Mouse (Mus musculus) adrenal gland, adult 8-10 months (tissue): ENCODE data around the gene Adamtsl1. TPM values are rescaled to one million over a fixed set of nuclear protein-coding genes. Genes with fewer than 3 reads are reported as not detected.

ENCODE experiments used
- DNase-seq: peaks from one replicate; pipeline ENCODE4 v3.0.0; 2022
- total RNA-seq, 4 experiments: library from RNA; stranded (reverse); gene quantifications; 2 replicates each; pipeline ENCODE4 v1.2.4; 2022

Adamtsl1 gene
- total RNA-seq, 4 experiments from 2014 or later = 9.9 to 30.7 (median 21.9) TPM

DNA sequence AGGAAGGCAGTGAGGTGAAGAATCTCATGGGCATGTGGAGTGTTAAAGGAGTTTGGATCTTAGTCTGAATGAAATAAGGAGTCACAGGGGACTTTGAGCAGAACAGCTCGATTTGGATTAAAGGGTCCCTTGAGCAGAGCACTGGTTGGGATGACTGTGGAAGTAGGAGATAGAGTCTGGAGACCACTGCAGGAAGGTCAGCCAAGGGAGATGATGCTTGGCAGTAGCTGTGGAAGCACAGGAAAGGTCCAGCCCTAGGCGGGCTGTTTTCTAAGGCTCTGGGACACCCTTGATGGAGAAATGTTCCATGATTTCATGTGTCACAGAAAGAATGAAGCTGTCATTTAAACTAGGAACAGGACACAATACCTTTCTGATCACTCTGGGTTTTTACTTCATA, 689.3 kb downstream of the Adamtsl1 start:
- no peak for DNase-seq

GRCm38 (mm10) chr4:86224875-86225274, 710.9 kb downstream of the Adamtsl1 start:
- DNase-seq = no peak

DNA sequence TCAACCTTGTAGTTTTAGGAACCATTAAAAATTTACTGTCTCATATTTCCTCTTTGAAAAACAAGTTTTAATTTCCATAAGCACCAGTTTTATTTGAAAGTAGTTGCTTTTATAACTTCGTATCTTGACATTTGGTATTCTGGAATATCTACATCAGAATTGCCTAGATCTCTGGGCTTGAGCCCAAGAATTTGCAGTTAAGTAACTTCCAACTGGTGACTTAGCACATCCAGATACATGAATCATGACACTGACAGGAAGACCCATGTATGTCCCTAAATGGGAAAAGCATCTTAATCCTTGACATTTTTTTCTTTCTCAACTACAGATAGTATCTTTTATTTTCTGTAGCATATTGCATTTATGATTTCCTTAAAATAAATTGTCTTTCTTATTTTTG, 713.1 kb downstream of the Adamtsl1 start:
- no peak for DNase-seq

GRCm38 (mm10) chr4:86233197-86233596, 719.2 kb downstream of the Adamtsl1 start:
- no peak for DNase-seq

- no peak for DNase-seq
These were observed 728.0 kb downstream of the Adamtsl1 start for GRCm38 (mm10) chr4:86241854-86242424.

DNA sequence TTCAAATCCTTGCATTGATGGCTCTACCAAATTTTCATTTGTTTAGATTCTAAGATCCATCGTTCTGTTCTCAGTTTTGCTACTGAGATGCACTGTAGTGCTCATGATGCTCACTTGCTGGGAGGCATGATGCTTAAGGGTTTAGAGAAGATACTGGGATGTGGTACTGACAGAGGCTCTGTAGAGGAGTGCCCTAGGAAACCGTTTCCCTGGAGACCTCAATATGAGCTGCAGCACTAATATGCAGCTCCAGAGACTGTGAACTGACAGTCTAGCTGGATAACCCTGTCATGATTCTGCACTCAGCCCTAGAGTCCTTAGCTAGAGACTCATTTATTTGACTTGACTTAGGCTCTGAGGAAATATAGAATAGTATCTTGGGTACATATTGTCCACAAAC, 756.1 kb downstream of the Adamtsl1 start:
- no peak for DNase-seq

GRCm38 (mm10) chr4:86273703-86274355, 759.9 kb downstream of the Adamtsl1 start:
- no peak for DNase-seq

GRCm38 (mm10) chr4:86274663-86275062, 760.7 kb downstream of the Adamtsl1 start:
- no peak for DNase-seq

DNA sequence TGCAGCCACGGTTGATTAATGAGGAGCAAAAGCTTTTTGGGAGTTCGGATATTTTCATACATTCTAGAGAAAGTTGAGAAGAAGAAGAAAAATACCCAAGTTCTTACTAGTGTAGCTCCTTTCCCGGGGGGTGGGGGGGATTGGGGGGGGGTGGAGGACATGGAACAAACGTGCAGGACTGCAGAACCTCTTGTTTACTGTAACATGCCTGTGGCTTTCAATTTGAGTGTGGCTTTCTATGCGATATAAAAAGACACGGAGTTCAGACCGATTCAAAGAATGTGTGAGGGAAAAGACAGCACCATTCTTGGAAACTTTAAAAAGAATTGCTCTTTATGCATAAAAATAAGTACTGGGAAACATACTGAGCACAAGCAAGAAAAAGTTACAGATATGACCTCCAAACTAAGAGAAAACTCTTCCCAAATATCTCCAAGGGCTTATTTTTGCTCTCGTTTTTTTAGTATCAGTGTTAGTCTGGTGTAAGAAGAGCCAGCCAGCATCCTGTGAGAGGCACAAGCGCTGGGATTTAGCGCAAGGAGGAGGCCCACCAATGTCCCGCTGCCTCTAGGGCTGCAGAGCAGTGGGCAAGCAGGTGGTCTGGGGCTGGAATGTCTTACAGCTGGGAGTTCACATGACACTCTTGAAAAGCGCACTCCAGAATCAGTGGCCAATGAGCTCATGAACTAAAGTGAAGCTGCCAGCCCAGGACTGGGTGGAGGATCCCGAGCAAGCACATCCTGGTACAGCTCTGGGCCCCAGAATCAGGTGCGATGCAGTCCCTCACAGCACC, 762.2 kb downstream of the Adamtsl1 start:
- no peak for DNase-seq

DNA sequence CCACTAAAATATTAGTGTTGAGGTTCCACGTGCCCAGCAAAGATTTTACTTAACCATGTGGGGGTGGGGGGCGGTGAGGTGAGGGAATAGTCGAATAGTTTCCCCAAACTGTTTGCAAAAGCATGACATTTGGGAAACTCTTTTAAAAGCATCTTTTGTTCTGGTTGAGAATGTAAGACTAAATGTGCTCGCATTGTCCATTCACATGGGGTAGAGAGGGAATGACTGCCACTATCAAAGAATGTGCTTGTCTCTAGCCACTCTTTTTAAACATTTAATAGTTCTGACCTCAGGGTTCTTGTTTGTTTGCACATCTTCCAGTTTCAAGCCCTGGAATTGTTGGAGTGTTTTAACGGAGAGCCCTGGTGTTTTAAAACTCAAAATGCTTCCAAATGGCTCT, 764.6 kb downstream of the Adamtsl1 start:
- DNase-seq = no peak

GRCm38 (mm10) chr4:86286572-86286971, 772.6 kb downstream of the Adamtsl1 start:
- DNase-seq = no peak

DNA sequence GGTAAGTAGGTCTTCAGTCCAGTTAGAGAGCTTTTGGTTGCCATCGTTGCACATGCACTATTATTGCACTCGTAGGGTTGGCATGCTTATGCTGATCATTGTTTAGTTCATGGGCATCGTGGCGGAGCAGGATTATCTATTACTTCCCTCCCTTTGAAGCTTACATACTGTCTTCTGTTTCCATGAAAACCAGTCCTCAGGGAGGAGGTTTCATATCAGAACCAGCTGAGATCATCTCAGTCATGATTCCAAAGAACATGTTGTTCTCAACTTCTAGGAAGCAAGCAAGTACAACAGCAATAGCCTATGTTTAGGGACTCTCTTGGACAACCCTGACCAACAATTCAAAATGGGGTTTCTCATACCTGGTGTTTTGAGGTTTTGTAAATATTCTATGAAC, 774.3 kb downstream of the Adamtsl1 start:
- DNase-seq = no peak

DNA sequence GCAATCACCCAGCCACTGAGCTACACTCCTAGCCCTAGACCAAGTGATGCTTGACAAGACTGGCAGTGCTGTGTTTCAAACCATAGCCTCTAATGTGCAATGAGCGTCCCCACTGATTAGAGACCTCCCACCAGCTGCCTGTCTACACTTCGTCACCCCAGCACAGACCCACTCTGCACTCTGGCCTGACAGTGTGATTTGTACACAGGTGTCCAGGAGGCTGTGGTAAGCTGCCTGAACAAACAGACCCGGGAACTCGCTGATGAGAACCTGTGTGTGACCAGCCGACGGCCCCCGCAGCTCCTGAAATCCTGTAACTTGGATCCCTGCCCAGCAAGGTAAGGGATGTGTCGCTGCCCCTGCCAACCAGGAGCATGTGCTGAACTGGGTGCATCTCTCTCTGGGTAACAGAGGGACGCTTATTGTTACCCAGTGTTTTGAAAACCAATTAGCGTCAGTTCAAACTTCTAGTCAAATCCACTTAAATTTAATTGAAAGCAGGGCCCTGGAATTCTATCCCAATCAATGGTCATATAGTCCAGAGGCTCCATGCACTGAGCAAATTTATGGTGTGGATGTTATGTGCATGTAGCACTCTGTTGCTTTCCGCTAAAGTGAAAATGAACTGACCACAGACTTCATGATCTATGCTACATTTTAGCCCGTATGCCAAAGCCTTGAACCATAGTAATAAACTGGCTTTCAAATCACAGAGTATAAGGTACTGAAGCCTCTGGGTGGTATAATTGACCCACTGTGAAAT, 775.7 kb downstream of the Adamtsl1 start:
- DNase-seq = no peak

DNA sequence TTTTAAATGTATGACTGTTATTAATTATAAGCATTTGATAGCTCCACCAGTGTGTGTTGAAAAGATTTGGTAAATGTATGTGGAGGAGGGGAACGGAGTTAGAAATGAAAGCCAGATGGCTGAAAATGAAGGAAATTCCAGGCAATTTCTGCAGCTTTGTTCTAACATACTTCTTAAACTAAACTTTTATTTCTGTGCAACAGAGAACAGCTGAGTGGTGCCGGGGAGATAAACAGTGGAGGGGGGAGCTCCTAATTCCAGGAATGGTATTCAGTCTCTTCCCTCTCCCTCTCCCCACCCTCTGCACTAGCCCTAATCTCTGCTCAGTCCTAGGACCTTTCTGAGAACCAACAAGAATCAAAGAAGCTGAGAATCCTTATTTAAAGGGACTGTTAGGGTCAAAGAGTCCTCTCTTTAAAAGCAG, 780.9 kb downstream of the Adamtsl1 start:
- no peak for DNase-seq

GRCm38 (mm10) chr4:86301469-86301868, 787.5 kb downstream of the Adamtsl1 start:
- DNase-seq = no peak

GRCm38 (mm10) chr4:86302095-86302494, 788.1 kb downstream of the Adamtsl1 start:
- no peak for DNase-seq

GRCm38 (mm10) chr4:86306753-86307152, 792.8 kb downstream of the Adamtsl1 start:
- DNase-seq = no peak

DNA sequence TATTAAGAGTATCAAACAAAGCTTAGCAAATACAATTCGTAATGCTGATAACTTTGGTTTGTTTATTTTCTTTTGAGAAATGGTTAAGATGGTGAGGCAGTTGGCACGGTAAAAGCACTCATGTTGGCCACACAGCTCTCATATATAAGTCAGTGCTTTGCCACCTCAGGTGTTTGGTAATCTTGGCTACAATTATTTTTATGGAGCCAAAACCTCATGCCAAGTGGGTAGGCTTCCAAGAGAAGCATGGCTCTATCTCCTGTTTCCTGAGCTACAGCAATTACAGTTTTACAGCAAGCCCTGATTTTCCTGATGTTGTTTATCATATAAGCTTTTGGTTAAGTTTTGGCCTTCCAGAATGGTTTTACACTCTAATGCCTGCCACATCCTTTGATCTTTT, 795.2 kb downstream of the Adamtsl1 start:
- DNase-seq = no peak

DNA sequence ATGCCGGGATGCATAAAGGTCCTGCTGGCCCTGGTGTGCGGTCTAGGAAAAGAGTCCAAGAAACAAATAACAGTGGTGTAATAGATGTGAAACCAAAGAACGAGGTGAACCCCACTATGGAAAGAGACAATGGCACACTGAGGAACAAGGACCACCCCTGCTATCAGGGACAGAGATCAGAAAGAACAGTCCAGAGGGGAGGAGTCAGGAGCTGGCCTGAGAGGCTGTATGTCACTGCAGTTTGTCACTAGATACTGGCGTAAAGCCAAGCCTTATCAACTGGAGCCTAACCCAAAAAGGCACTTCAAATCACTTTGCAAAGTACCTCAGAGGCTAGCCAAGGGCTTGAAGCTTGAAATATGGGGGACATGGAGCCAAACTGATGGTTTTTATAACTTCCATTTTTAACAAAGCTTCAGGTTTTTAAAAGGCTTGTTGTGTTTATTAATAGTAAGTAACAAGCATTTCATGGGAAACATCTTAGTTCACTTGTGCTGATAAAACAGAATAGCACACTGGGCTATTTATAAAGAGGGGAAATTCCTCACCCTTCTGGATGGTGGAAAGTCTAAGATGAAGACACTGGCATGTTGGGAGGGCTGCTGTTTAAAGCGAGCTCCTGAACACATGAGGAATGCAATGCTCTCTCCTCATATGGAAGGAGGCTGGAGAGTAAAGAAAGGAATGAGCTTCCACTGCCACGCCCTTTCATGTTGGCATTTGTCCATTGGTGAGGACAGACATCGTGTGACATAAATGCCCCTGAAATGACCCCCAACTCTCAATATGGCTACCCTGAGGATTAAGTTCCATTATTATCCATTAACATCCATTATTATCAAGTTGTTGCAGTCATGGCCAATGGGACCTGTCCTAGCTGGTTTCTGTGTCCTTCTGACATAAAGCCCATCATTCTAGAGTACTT, 797.1 kb downstream of the Adamtsl1 start:
- peak; percentile 11 for DNase-seq

DNA sequence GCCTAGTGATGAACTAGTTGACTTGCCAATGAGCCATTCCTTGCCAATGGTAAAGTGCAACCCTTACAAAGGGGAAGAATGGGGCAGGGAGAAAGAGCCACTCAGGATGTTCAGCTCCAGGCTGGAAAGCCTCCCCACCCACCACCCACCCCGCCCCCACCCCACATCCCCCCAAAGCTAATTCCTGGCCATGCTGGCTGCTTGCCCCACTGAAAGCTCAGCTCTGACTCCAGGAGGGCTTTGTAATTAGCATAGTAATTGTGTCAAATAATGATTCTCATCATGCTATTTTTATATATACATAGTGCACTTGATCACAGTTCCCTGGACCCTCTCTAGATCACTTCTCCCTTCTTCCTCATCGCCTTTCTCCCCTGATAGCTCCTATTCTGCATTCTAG, 798.4 kb downstream of the Adamtsl1 start:
- no peak for DNase-seq

- no peak for DNase-seq
These were observed 800.5 kb downstream of the Adamtsl1 start for GRCm38 (mm10) chr4:86314442-86314841.

DNA sequence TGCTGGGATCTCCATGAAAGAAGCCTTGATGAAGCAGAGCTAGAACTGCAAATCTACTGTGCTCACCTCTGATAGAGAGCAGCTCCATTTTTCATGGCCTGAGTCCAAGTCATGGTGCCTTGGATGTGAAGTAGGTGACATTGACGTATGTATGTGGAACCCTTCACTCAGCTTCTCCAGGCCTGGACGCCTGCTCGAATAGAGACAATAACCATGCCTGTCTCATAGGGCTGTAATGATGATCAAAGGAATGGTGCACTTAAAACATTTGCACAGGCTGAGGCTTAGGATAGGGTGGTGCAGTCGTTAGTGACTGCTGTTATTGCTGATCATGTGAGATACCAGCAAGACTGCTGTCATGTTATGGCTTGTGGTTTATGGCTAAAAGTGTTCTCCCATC, 801.1 kb downstream of the Adamtsl1 start:
- DNase-seq = no peak
